Mouse (Mus musculus): ENCODE results near the gene 4932429P05Rik.

4932429P05Rik gene

DNA sequence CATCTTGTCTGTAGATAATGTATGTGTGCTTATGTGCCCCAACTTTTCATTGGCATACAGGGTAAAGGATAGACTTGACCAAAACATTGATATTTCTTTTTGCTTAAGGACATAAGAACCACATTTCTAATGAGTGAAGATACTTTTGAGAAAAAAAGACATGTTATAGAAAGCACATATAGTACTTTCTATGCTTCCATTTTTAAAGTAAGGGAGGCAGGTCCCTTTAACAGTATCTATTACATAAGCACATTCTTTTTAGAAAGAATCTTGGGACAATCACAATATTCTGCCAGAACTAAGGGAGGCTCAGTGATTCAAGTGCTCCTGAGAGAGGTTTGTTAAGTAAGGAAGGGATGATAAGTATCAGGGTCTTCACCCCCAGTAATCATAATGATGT lies at the start of gene 4932429P05Rik:
TSS of gene 4932429P05Rik (plus strand) at position 301 of the 400 bp plus-strand sequence.
- DNase-seq (ENCODE audit: low spot score in 2 of 2), result no peak

Measured in spleen, postnatal 4 days (tissue).